Mouse (Mus musculus): ENCODE data around the gene C77080. TPM values are rescaled to one million over a fixed set of nuclear protein-coding genes. Genes with fewer than 3 reads are reported as not detected.
A peak's percentile ranks its signal among the peaks of the same experiment; 100 is the strongest.

Gene C77080
- polyA plus RNA-seq, 1 experiment from 2014 or later: 9.6 TPM

DNA sequence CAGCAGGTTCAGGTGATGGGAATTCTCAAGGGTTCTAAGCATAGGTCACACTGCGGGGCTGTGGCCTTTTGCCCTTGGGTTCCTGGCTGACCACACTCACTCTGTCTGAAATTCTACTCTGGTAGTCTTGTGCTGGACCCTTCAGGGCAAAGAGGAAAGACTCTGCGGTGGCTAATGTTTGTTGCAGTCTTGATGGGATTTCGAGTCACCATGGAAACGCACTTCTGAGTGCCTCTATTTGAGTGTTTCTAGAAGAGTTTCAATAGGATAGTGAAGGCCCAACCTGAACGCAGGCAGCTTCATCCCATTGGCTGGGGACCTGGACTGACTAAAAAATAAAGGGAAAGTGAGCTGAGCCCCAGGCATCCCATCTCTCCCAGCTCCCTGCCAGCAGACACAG lies 5.6 kb upstream of the C77080 start:
- Histone ChIP-seq H3K9me3 (ENCODE audit: control insufficient read depth, low read length) (no peaks in the 10 kb centered on the region), H3K9ac (ENCODE audit: low read length) (no peak overlapping the region), H3K4me3 (ENCODE audit: low read depth, low read length) (no peak overlapping the region), H3K4me1 (replicated peaks; ENCODE audit: control insufficient read depth, insufficient read depth) (0 out of 2 replicates have a peak, but pooled peaks cover 3% of the 10 kb centered on the region), H3K4me2 (replicated peaks; ENCODE audit: low read depth) (no peak overlapping the region), H3K27ac (replicated peaks) (no peak overlapping the region), H3K27me3 (ENCODE audit: control insufficient read depth, insufficient read depth, low read length) (no peaks in the 10 kb centered on the region), H3K36me3 (ENCODE audit: control insufficient read depth, insufficient read depth, low read length) (no peaks in the 10 kb centered on the region)
- ATAC-seq (ENCODE audit: low FRiP score, low TSS enrichment) (no peak), DNase-seq (ENCODE audit: low spot score) (no peak)
- TF ChIP-seq CTCF (IDR thresholded peaks at IDR 0.05; ENCODE audit: low read depth): no peak
- TF ChIP-seq EP300 (optimal IDR thresholded peaks at IDR 0.05): no peak
- WGBS: 78% methylated on average over 5 of the region's 5 CpGs

DNA sequence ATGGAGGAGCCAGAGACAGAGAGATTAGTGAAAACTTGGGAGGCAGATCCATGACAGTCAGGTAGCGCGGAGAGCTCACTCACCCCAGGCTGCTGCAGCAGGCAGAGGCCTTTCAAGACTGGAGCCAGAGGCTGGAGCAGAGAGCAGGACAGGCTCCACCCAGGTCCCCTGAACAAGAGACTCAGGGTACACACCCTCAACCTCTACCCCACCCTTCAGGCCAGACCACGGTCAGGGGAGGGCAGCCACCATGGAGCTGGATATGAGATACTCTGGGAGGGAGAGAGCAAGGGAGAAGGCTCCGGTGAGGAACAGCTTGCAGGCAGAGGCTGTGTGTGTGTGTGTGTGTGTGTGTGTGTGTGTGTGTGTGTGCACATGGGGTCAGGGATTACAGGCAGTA lies 5.0 kb upstream of the C77080 start:
- H3K27me3 ChIP-seq (ENCODE audit: control insufficient read depth, insufficient read depth, low read length): no peaks in the 10 kb centered on the region
- no peaks in the 10 kb centered on the region for H3K36me3 ChIP-seq (ENCODE audit: control insufficient read depth, insufficient read depth, low read length)
- no peak overlapping the region for H3K9ac ChIP-seq (ENCODE audit: low read length)
- ATAC-seq (ENCODE audit: low FRiP score, low TSS enrichment): peak; percentile 50
- no peaks in the 10 kb centered on the region for H3K9me3 ChIP-seq (ENCODE audit: control insufficient read depth, low read length)
- DNase-seq (ENCODE audit: low spot score): peak; percentile 63
- H3K4me2 ChIP-seq (replicated peaks; ENCODE audit: low read depth): no peak overlapping the region
- 70% methylated on average over 4 of the region's 4 CpGs for WGBS
- H3K4me3 ChIP-seq (ENCODE audit: low read depth, low read length): no peak overlapping the region
- H3K27ac ChIP-seq (replicated peaks): 0 out of 2 replicates have a peak overlapping the region, but pooled peaks have one; percentile 24
- no peak for TF ChIP-seq CTCF (IDR thresholded peaks at IDR 0.05; ENCODE audit: low read depth)
- TF ChIP-seq EP300 (optimal IDR thresholded peaks at IDR 0.05): no peak
- H3K4me1 ChIP-seq (replicated peaks; ENCODE audit: control insufficient read depth, insufficient read depth): 0 out of 2 replicates have a peak, but pooled peaks cover 3% of the 10 kb centered on the region

DNA sequence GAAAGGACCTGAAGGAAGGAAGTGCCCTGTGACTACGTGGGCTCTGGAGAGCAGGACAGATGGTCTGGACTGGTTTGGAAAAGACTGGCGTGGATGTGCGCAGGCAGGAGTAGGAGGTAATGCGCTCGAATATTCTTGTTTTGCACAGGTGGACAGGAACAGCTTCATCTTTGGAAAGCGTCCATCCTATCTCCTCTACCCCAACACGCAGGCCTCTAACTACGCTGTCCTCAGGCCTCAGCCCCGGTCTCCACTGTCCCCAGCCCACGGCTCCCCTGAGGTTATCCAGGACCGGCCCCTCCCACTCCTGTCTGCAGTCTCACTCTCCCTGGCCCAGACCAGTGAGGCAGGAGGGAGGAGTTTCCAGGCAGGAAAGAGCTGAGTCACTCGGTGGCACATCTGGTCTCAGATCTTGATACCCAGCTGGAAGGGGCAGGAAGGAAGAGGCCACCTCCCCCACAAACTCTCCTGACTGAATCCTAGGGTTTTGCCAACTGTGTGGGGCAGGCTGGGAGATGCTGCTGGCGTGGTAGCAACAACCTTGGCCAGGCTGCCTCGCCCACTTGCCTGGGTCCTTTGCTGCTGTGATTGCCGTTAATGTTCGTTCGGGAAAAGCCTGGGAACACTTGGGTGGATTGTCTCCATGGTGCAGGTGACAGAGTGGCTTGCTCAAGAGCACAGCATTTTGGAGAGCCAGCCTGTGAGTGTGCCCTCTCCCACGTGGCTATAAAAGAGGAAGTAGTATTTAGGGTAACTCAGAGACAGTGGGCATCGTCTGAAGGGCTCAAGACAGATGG lies 2.2 kb upstream of the C77080 start:
- Histone ChIP-seq H3K27ac (replicated peaks) (peak overlapping the region; percentile 73), H3K27me3 (ENCODE audit: control insufficient read depth, insufficient read depth, low read length) (no peaks in the 10 kb centered on the region), H3K9me3 (ENCODE audit: control insufficient read depth, low read length) (no peaks in the 10 kb centered on the region), H3K4me1 (replicated peaks; ENCODE audit: control insufficient read depth, insufficient read depth) (0 out of 2 replicates have a peak, but pooled peaks cover 3% of the 10 kb centered on the region), H3K4me2 (replicated peaks; ENCODE audit: low read depth) (peak overlapping the region; percentile 20; the same call in 1 of the 2 replicates), H3K4me3 (ENCODE audit: low read depth, low read length) (no peak overlapping the region), H3K9ac (ENCODE audit: low read length) (no peak overlapping the region), H3K36me3 (ENCODE audit: control insufficient read depth, insufficient read depth, low read length) (no peaks in the 10 kb centered on the region)
- TF ChIP-seq EP300 (optimal IDR thresholded peaks at IDR 0.05) (no peak), CTCF (IDR thresholded peaks at IDR 0.05; ENCODE audit: low read depth) (no peak)
- DNase-seq (ENCODE audit: low spot score): peak; percentile 79
- ATAC-seq (ENCODE audit: low FRiP score, low TSS enrichment): peak; percentile 84
- 26% methylated on average over 19 of the region's 19 CpGs for WGBS

DNA sequence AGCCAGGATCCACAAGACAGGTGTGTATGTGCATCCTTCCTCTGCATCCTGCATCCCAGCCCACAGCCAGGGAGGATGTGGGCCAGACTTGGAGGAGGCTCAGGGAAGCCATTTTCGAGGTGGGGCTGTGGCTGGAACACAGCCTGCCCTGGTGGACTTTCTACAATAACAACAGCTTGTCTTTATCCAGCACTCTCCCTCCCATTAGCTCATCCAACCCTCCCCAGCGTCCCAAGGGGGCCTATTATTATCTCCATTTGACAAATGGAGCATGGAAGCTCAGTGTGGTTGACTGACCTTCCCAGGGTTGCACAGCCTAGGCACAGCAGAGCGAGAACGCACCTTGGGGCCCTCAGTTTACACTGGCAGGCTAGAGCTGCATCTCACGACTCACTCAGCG lies 526 bp downstream of the C77080 start:
- WGBS: 15% methylated on average over 6 of the region's 6 CpGs
- H3K27me3 ChIP-seq (ENCODE audit: control insufficient read depth, insufficient read depth, low read length): no peaks in the 10 kb centered on the region
- H3K9me3 ChIP-seq (ENCODE audit: control insufficient read depth, low read length): no peaks in the 10 kb centered on the region
- TF ChIP-seq EP300 (optimal IDR thresholded peaks at IDR 0.05) (no peak), CTCF (IDR thresholded peaks at IDR 0.05; ENCODE audit: low read depth) (no peak)
- no peak overlapping the region for H3K4me3 ChIP-seq (ENCODE audit: low read depth, low read length)
- no peak overlapping the region for H3K4me2 ChIP-seq (replicated peaks; ENCODE audit: low read depth)
- H3K27ac ChIP-seq (replicated peaks): peak overlapping the region; percentile 78
- no peak overlapping the region for H3K9ac ChIP-seq (ENCODE audit: low read length)
- DNase-seq (ENCODE audit: low spot score) (no peak), ATAC-seq (ENCODE audit: low FRiP score, low TSS enrichment) (no peak)
- peaks cover 8% of the 10 kb centered on the region; the same call in 1 of the 2 replicates for H3K4me1 ChIP-seq (replicated peaks; ENCODE audit: control insufficient read depth, insufficient read depth)
- H3K36me3 ChIP-seq (ENCODE audit: control insufficient read depth, insufficient read depth, low read length): no peaks in the 10 kb centered on the region

DNA sequence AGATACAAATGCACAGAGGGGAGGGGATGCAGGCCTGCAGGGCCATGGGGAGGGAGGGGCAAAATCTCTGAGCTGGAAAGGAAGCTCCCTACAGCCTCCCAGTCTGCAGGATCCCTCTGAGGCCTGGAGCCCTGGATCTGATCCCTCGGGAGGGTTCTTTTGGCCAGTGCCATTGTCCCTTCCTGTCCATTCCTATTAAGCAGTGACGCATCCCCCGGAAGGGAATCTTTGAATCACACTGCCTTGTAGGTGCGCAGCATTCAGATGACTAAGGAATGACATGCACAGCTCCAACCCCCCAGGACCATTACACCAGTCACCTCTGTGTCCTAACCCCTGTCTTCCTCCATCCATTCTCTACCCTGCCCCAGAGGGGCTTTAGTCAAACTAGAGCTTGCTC lies 2.1 kb downstream of the C77080 start:
- no peak overlapping the region for H3K9ac ChIP-seq (ENCODE audit: low read length)
- no peaks in the 10 kb centered on the region for H3K27me3 ChIP-seq (ENCODE audit: control insufficient read depth, insufficient read depth, low read length)
- no peaks in the 10 kb centered on the region for H3K9me3 ChIP-seq (ENCODE audit: control insufficient read depth, low read length)
- TF ChIP-seq EP300 (optimal IDR thresholded peaks at IDR 0.05) (no peak), CTCF (IDR thresholded peaks at IDR 0.05; ENCODE audit: low read depth) (no peak)
- ATAC-seq (ENCODE audit: low FRiP score, low TSS enrichment) (no peak), DNase-seq (ENCODE audit: low spot score) (no peak)
- no peak overlapping the region for H3K4me3 ChIP-seq (ENCODE audit: low read depth, low read length)
- peaks cover 8% of the 10 kb centered on the region; the same call in 1 of the 2 replicates for H3K4me1 ChIP-seq (replicated peaks; ENCODE audit: control insufficient read depth, insufficient read depth)
- H3K36me3 ChIP-seq (ENCODE audit: control insufficient read depth, insufficient read depth, low read length): no peaks in the 10 kb centered on the region
- no peak overlapping the region for H3K4me2 ChIP-seq (replicated peaks; ENCODE audit: low read depth)
- 75% methylated on average over 4 of the region's 4 CpGs for WGBS
- 0 out of 2 replicates have a peak overlapping the region, but pooled peaks have one; percentile 24 for H3K27ac ChIP-seq (replicated peaks)
